Mouse (Mus musculus) embryonic facial prominence, embryonic 11.5 days (tissue): ENCODE data around the gene Nf1. TPM values are rescaled to one million over a fixed set of nuclear protein-coding genes. Genes with fewer than 3 reads are reported as not detected.
A peak's percentile ranks its signal among the peaks of the same experiment; 100 is the strongest.

Source experiments
- ATAC-seq: fragments of 200-750 bp; cut with Nextera tagmentation; replicated peaks from 2 replicates; pipeline ENCODE4 v1.8.0; 2017; ENCODE audit warnings: low read depth; ENCODE audit not compliant: insufficient number of reproducible peaks, low FRiP score, low TSS enrichment
- DNase-seq: peaks from one replicate; pipeline ENCODE4 v3.0.0-alpha.2; 2015; ENCODE audit warnings: low spot score
- H3K27ac ChIP-seq: fragments of 300-500 bp; sonication (generic); replicated peaks from 2 replicates; pipeline ENCODE4 v1.5.1; 2014; ENCODE audit warnings: mild to moderate bottlenecking, low read depth, low read length, control low read depth
- H3K27me3 ChIP-seq: fragments of 300-500 bp; sonication (generic); 2 replicates; pipeline ENCODE4 v1.6.1; 2014; ENCODE audit warnings: mild to moderate bottlenecking, low read length, moderate library complexity, mixed read lengths; ENCODE audit not compliant: control insufficient read depth, insufficient read depth
- H3K36me3 ChIP-seq: fragments of 300-500 bp; sonication (generic); replicated peaks from 2 replicates; pipeline ENCODE4 v1.6.1; 2014; ENCODE audit warnings: low read depth, mild to moderate bottlenecking, low read length, moderate library complexity, mixed read lengths; ENCODE audit not compliant: control insufficient read depth, insufficient read depth
- H3K4me1 ChIP-seq: fragments of 300-500 bp; sonication (generic); 2 replicates; pipeline ENCODE4 v1.6.1; 2014; ENCODE audit warnings: low read length, mixed read lengths; ENCODE audit not compliant: control insufficient read depth, insufficient read depth
- H3K4me2 ChIP-seq: fragments of 300-500 bp; sonication (generic); 2 replicates; pipeline ENCODE4 v1.6.1; 2014; ENCODE audit warnings: low read depth, mild to moderate bottlenecking, control low read depth, low read length, moderate library complexity
- H3K4me3 ChIP-seq: fragments of 300-500 bp; sonication (generic); 2 replicates; pipeline ENCODE4 v1.5.1; 2014; ENCODE audit warnings: low read depth, low read length, control low read depth
- H3K9ac ChIP-seq: fragments of 300-500 bp; sonication (generic); replicated peaks from 2 replicates; pipeline ENCODE4 v1.6.1; 2014; ENCODE audit warnings: mild to moderate bottlenecking, control low read depth, low read length
- H3K9me3 ChIP-seq: fragments of 300-500 bp; sonication (generic); replicated peaks from 2 replicates; pipeline ENCODE4 v1.6.1; 2016; ENCODE audit warnings: mild to moderate bottlenecking, low read length, inconsistent platforms, mixed read lengths; ENCODE audit not compliant: control insufficient read depth
- WGBS: fragments of 180-500 bp; shearing (Covaris S2); extraction: QIAGEN DNeasy Blood & Tissue Kit; methylation state at CpG from one replicate; pipeline ENCODE4 v1.1.7; 2014; 5-methylcytosine and 5-hydroxymethylcytosine counted together
- polyA plus RNA-seq: library from polyadenylated mRNA; unstranded; fragments of >200 nt; fragmentation: Nextera tagmentation; extraction: Ambion mirVana; gene quantifications from 2 replicates; pipeline ENCODE4 v1.2.1, GENCODE M21; 2014

Gene Nf1
- polyA plus RNA-seq, 1 experiment from 2014 or later, result 8.1 TPM

DNA sequence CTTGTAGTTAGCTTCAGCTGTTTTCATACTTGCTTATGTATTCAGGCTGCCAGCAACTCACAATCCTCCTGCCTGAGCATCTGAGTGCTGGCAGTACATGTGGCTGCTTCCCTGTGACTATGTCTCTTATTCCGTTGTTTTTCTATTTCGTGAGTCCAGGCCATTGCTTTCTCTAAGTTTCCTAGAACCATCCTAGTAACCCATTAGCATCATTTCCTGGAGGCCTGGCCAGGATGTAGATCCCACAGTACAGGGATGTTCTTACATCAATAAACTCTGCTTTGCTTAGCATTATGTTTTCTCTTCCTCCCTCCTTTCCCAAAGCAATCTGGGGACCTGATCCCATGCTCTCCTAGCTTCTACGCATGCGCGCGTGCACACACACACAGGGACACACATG lies 4.4 kb upstream of the Nf1 start:
- Histone ChIP-seq H3K4me3 (no peak overlapping the region), H3K36me3 (no peaks in the 10 kb centered on the region), H3K27ac (no peak overlapping the region), H3K4me1 (no peaks in the 10 kb centered on the region), H3K9me3 (no peaks in the 10 kb centered on the region), H3K4me2 (no peak overlapping the region), H3K9ac (no peak overlapping the region), H3K27me3 (no peaks in the 10 kb centered on the region)
- DNase-seq, result no peak
- ATAC-seq, result no peak
- WGBS, result 94% methylated on average over 6 of the region's 6 CpGs

DNA sequence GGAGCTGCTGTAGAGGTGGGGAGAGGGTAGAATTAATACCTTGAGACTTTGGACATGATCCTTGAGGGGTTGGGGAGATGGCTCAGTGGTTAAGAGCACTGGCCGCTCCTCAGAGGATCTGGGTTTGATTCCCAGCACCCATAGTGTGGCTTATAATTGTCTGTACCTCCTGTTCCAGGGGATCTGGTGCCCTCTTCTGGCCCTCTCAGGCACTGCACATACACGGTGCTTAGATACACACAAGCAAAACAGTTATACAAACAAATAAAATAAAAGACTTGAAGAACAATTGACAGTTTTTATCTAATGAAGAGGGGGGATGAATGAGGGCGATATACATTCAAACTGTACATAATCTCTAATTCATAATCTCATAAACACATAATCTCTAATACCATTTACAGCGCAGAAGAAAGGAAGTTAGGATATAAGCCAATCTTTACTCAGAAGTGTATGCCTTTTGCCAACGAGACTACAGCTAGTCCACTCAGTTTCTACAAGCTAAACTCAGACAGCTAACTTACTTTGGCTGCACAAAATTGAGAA lies 2.7 kb upstream of the Nf1 start:
- H3K4me1 ChIP-seq, result no peaks in the 10 kb centered on the region
- no peaks in the 10 kb centered on the region for H3K36me3 ChIP-seq
- H3K27me3 ChIP-seq, result no peaks in the 10 kb centered on the region
- DNase-seq, result no peak
- 89% methylated on average over 5 of the region's 5 CpGs for WGBS
- no peak overlapping the region for H3K27ac ChIP-seq
- no peak for ATAC-seq
- H3K9ac ChIP-seq, result no peak overlapping the region
- no peak overlapping the region for H3K4me2 ChIP-seq
- no peak overlapping the region for H3K4me3 ChIP-seq
- no peaks in the 10 kb centered on the region for H3K9me3 ChIP-seq

DNA sequence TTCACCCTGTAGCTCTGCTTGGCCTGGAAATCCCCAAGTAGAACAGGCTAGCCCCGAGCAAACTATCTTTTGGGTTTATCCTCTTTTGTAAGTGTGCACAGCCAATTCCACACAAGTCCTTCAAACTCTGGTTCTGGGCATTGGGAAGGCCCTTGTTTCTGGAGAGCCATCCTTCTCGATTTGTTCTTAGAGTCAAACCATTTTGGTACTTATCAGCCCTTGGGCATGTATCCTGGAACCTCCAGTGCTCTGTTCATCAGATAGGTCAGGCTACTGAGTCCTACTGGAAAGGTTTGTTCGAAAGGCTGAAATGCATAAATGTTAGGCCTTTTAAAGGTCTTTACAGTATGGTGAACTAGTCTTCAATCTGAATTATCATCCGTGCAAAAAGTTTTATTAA lies 872 bp upstream of the Nf1 start:
- H3K9ac ChIP-seq, result peak overlapping the region; percentile 96

DNA sequence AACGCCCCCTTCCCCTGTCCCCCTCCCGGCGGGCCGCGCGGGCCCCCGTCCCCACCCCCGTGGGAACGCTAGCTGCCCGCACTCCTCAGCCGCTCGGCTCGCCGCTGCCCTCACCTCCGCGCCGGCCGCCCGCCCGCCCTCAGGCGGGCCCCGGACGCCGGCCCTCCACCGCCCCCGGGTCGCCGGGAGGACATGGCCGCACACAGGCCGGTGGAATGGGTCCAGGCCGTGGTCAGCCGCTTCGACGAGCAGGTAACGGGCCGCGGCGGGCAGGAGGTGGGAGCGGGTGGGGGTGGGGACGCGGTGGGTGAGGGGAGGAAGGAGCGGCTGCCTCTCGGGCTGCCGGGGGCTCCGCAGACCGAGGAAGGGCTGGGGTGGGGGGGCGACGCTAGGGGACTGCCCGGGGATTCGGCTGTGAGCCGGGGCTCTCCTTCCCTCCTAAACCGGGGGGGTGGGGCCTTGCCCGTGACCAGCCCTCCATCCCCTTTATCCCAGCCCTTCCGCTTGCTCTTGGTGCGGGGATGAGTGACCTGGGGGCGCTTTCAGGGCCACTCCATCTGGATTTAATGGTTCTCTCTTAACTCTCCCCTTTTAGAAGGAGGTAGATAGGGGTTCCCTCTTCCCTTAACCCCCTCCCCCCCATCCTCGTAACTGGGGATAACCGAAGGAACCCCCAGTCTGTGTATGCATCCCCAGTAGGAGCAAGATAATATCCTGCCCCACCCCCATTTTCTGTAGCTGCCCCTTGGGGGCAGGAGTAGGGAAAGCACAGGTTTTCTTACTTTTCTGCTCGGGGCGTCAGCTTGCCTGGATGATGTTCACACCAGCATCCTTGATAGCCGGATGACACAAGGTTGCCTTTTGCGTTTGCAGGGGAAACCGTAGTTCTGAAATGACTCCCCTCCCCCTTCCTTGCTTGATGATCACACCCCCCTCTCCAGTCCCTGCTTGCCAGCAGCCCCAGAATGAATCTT lies 602 bp downstream of the Nf1 start:
- WGBS, result 0% methylated on average over 24 of the region's 63 CpGs
- Histone ChIP-seq H3K4me3 (peak overlapping the region; percentile 98), H3K4me1 (no peaks in the 10 kb centered on the region), H3K27ac (peak overlapping the region; percentile 93), H3K4me2 (peak overlapping the region; percentile 60), H3K9ac (peak overlapping the region; percentile 96), H3K27me3 (no peaks in the 10 kb centered on the region), H3K9me3 (no peaks in the 10 kb centered on the region), H3K36me3 (no peaks in the 10 kb centered on the region)
- ATAC-seq, result peak; percentile 80
- peak; percentile 71 for DNase-seq

More for the DNA sequence above, 872 bp upstream of the Nf1 start:
- ATAC-seq (no peak), DNase-seq (peak; percentile 5)
- Histone ChIP-seq H3K4me3 (peak overlapping the region; percentile 98), H3K27me3 (no peaks in the 10 kb centered on the region), H3K9me3 (no peaks in the 10 kb centered on the region), H3K4me2 (peak overlapping the region; percentile 58), H3K4me1 (no peaks in the 10 kb centered on the region), H3K27ac (no peak overlapping the region), H3K36me3 (no peaks in the 10 kb centered on the region)
- 49% methylated on average over 4 of the region's 4 CpGs for WGBS

DNA sequence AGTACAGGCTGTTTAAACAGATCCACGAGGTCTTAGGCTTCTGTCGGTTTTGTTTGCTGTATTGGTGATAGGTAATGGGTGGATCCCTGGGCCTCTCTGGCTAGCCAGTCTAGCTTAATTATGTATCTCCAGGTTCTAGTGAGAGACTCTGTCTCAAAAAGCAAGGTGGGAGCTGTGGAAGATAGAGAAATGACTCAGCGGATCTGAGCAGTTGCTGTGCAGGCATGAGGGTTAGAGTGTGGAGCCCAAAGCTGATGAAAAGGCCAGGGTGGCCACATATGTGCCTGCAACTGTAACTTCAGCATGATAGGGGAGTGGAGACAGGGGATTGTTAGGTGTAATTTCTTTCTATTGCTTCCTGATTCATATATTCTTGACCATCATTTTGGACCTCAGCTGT lies 17.5 kb downstream of the Nf1 start:
- ATAC-seq, result no peak
- Histone ChIP-seq H3K27me3 (no peaks in the 10 kb centered on the region), H3K9me3 (no peaks in the 10 kb centered on the region), H3K4me3 (no peak overlapping the region), H3K36me3 (no peaks in the 10 kb centered on the region), H3K27ac (no peak overlapping the region), H3K4me1 (no peaks in the 10 kb centered on the region), H3K9ac (no peak overlapping the region), H3K4me2 (no peak overlapping the region)
- WGBS, result 91% methylated on average over 3 of the region's 3 CpGs
- no peak for DNase-seq

DNA sequence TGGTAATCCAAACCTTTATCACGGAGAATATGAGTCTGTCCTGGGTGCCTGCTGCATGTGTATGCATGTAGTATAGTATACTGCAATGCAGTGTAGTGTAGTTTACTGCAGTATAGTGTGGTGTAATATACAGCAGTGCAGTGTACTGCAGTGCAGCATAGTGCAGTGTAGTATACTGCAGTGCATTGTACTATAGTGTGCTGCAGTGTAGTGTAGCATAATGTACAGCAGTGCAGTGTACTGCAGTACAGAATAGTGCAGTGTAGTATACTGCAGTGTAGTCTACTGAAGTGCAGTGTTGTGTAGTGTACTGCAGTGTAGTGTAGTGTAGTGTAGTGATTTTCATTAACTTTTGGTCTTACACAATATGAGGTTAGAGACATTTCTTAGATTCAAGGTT lies 17.9 kb downstream of the Nf1 start:
- DNase-seq (no peak), ATAC-seq (0 out of 2 replicates have a peak, but pooled peaks have one; percentile 44)
- no peak overlapping the region for H3K4me2 ChIP-seq
- no peaks in the 10 kb centered on the region for H3K4me1 ChIP-seq
- 85% methylated on average over 1 of the region's 1 CpGs for WGBS
- no peak overlapping the region for H3K9ac ChIP-seq
- H3K36me3 ChIP-seq, result no peaks in the 10 kb centered on the region
- H3K4me3 ChIP-seq, result no peak overlapping the region
- H3K9me3 ChIP-seq, result no peaks in the 10 kb centered on the region
- H3K27me3 ChIP-seq, result no peaks in the 10 kb centered on the region
- no peak overlapping the region for H3K27ac ChIP-seq

DNA sequence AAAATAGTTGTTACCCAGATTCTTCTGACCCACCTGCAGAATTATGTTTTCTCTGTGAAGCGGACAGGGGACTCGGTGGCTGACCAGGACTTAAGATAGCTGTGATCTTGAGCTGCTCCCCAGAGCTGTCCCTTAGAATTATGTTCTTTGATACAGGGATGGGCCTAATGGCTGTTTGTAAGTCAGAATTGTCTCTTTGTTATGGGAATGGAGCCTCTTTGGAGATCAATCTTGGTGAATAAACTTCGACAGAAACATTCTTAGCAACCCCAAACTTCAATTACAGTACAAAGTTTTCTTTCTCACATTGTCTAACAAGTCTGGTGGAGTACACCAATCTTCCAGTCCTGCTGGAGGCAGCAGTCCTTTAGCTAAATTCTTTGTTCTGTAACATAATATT lies 25.5 kb downstream of the Nf1 start:
- Histone ChIP-seq H3K4me3 (no peak overlapping the region), H3K36me3 (no peaks in the 10 kb centered on the region), H3K4me2 (no peak overlapping the region), H3K27ac (no peak overlapping the region), H3K9ac (no peak overlapping the region), H3K27me3 (no peaks in the 10 kb centered on the region), H3K9me3 (no peaks in the 10 kb centered on the region), H3K4me1 (no peaks in the 10 kb centered on the region)
- DNase-seq (no peak), ATAC-seq (no peak)
- 94% methylated on average over 3 of the region's 3 CpGs for WGBS

DNA sequence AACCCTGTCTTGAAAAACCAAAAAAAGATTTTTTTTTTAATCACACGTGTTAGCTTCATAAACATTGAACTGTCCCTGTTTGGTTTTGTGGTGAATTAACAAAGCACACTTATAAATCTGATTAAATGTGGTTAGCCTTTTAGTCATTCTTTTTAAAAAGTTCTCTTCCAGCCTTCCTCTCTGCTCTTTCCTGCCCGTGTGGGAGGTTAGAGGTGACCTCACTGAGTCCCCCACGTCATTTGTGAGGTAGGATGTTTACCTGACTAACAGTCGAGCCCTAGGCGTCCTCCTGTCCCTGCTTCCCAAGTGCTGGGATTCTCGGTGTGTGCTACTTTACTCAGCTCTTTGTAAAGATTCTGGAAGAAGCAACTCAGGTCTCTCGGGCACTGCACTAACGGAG lies 26.8 kb downstream of the Nf1 start:
- 47% methylated on average over 8 of the region's 8 CpGs for WGBS
- Histone ChIP-seq H3K9ac (no peak overlapping the region), H3K4me3 (no peak overlapping the region), H3K9me3 (no peaks in the 10 kb centered on the region), H3K27ac (no peak overlapping the region), H3K4me2 (no peak overlapping the region), H3K4me1 (no peaks in the 10 kb centered on the region), H3K36me3 (no peaks in the 10 kb centered on the region), H3K27me3 (no peaks in the 10 kb centered on the region)
- no peak for ATAC-seq
- DNase-seq, result no peak
